Mouse (Mus musculus): ENCODE data around the gene Lmf1. TPM values are rescaled to one million over a fixed set of nuclear protein-coding genes. Genes with fewer than 3 reads are reported as not detected.
A peak's percentile ranks its signal among the peaks of the same experiment; 100 is the strongest.

The Lmf1 gene
- polyA plus RNA-seq, 1 experiment from 2014 or later, result 16.3 TPM

DNA sequence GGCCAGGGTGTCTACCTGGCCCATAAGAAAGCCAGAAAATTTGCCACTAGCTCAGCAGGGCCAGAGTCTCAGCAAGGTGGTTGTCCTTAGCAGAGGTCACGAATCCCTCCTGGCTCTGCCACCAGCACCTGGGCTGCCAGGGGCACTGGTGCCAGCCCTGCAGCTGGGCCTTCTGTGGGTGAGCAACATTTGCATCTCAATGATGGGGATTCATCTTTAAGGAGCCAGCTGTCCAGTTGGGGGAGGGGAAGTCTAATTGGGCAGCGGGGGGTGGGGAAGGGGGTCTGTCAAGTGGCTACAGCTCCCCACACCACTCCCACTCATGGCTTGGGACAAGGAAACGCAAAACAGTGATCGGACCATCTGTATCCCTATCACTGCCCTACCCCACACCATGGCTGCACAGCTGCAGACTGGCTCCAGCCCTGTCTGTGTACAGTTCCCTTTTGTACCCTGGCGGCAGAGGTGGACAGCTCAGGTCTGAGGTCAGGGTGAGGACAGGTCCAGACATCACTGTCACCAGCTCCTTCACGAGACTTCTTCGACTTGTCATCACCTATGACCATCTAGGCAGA is 89.7 kb downstream of the Lmf1 start:
- TF ChIP-seq EP300 (optimal IDR thresholded peaks at IDR 0.05) (no peak), CTCF (IDR thresholded peaks at IDR 0.05; ENCODE audit: low read depth) (no peak)
- Histone ChIP-seq H3K9me3 (ENCODE audit: control insufficient read depth, low read length) (no peaks in the 10 kb centered on the region), H3K27me3 (ENCODE audit: control insufficient read depth, insufficient read depth, low read length) (no peaks in the 10 kb centered on the region), H3K4me1 (replicated peaks; ENCODE audit: control insufficient read depth, insufficient read depth) (no peaks in the 10 kb centered on the region), H3K4me3 (ENCODE audit: low read depth, low read length) (no peak overlapping the region), H3K9ac (ENCODE audit: low read length) (no peak overlapping the region), H3K4me2 (replicated peaks; ENCODE audit: low read depth) (no peak overlapping the region), H3K36me3 (ENCODE audit: control insufficient read depth, insufficient read depth, low read length) (no peaks in the 10 kb centered on the region), H3K27ac (replicated peaks) (no peak overlapping the region)
- DNase-seq (ENCODE audit: low spot score) (no peak), ATAC-seq (ENCODE audit: low FRiP score, low TSS enrichment) (no peak)
- WGBS, result 74% methylated on average over 7 of the region's 7 CpGs

DNA sequence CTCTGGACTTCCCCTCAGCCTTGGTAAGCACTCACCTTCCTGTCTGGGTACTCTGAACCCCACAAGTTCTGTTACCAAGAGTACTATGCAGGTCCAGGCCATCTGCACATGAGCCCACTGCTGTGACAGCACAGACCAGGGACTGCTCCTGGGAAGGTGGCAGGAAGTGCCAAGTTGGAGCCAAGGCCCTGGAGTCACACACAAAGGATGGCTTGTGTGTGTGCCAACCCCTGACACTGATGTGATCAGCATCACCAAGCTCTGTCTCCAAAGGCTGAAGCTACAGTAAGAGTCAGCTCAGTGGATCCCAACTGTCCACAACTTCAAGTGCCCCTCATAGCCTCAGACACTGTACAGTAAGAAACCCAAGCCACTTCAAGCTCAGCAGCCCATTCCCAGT is 94.1 kb downstream of the Lmf1 start:
- TF ChIP-seq EP300 (optimal IDR thresholded peaks at IDR 0.05) (no peak), CTCF (IDR thresholded peaks at IDR 0.05; ENCODE audit: low read depth) (no peak)
- H3K4me2 ChIP-seq (replicated peaks; ENCODE audit: low read depth), result no peak overlapping the region
- no peaks in the 10 kb centered on the region for H3K27me3 ChIP-seq (ENCODE audit: control insufficient read depth, insufficient read depth, low read length)
- ATAC-seq (ENCODE audit: low FRiP score, low TSS enrichment) (no peak), DNase-seq (ENCODE audit: low spot score) (no peak)
- no peak overlapping the region for H3K4me3 ChIP-seq (ENCODE audit: low read depth, low read length)
- no peak overlapping the region for H3K9ac ChIP-seq (ENCODE audit: low read length)
- H3K9me3 ChIP-seq (ENCODE audit: control insufficient read depth, low read length), result no peaks in the 10 kb centered on the region
- H3K27ac ChIP-seq (replicated peaks), result no peak overlapping the region
- no peaks in the 10 kb centered on the region for H3K36me3 ChIP-seq (ENCODE audit: control insufficient read depth, insufficient read depth, low read length)
- no peaks in the 10 kb centered on the region for H3K4me1 ChIP-seq (replicated peaks; ENCODE audit: control insufficient read depth, insufficient read depth)

DNA sequence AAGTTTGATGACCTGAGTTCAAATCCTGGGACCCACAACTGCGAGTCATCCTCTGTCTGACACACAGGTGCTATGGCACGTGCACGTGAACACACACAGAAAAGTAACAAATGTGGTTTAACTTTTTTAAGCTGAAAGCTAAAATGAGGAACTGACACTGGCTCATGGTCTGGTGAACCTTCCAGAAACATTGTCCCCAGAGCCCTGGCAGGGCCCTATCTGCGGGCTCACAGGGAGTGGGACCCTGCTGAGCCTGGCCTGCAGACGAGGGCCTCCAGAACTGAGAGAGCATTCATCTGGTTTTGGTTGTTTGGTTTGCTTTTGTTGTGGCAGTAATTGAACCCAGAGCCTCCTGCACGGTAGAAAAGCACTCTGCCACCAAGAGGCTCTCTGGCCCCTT is 99.1 kb downstream of the Lmf1 start:
- no peaks in the 10 kb centered on the region for H3K9me3 ChIP-seq (ENCODE audit: control insufficient read depth, low read length)
- WGBS, result 70% methylated on average over 6 of the region's 6 CpGs
- no peak overlapping the region for H3K4me3 ChIP-seq (ENCODE audit: low read depth, low read length)
- no peaks in the 10 kb centered on the region for H3K4me1 ChIP-seq (replicated peaks; ENCODE audit: control insufficient read depth, insufficient read depth)
- DNase-seq (ENCODE audit: low spot score), result no peak
- H3K36me3 ChIP-seq (ENCODE audit: control insufficient read depth, insufficient read depth, low read length), result no peaks in the 10 kb centered on the region
- TF ChIP-seq EP300 (optimal IDR thresholded peaks at IDR 0.05), result no peak
- no peak for TF ChIP-seq CTCF (IDR thresholded peaks at IDR 0.05; ENCODE audit: low read depth)
- H3K4me2 ChIP-seq (replicated peaks; ENCODE audit: low read depth), result no peak overlapping the region
- no peak overlapping the region for H3K27ac ChIP-seq (replicated peaks)
- ATAC-seq (ENCODE audit: low FRiP score, low TSS enrichment), result no peak
- no peaks in the 10 kb centered on the region for H3K27me3 ChIP-seq (ENCODE audit: control insufficient read depth, insufficient read depth, low read length)
- no peak overlapping the region for H3K9ac ChIP-seq (ENCODE audit: low read length)

- no peak for ATAC-seq (ENCODE audit: low FRiP score, low TSS enrichment)
- 22% methylated on average over 5 of the region's 5 CpGs for WGBS
These were observed 100.9 kb downstream of the Lmf1 start for GRCm38 (mm10) chr17:25679818-25680217.

DNA sequence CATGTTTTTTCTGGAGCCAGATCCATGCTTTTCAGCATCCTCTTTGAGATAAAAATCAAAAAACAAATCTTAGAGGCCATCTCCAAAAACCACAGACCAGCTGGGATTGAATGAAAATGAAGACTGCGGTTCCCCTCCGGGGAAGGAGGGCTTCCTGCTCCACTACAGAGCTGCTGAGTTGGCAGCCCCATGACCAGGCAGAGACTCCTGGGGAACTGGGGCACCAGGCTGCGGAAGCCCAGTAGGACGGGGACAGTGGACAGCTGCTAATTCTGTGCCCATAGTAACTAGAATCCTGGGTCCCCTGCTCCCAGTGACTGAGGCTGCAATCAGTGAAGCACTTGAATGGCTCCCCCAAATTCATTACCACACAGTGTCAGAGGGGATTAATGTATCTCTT is 102.8 kb downstream of the Lmf1 start:
- Histone ChIP-seq H3K4me3 (ENCODE audit: low read depth, low read length) (no peak overlapping the region), H3K27me3 (ENCODE audit: control insufficient read depth, insufficient read depth, low read length) (no peaks in the 10 kb centered on the region), H3K36me3 (ENCODE audit: control insufficient read depth, insufficient read depth, low read length) (no peaks in the 10 kb centered on the region), H3K4me1 (replicated peaks; ENCODE audit: control insufficient read depth, insufficient read depth) (no peaks in the 10 kb centered on the region), H3K9me3 (ENCODE audit: control insufficient read depth, low read length) (no peaks in the 10 kb centered on the region), H3K4me2 (replicated peaks; ENCODE audit: low read depth) (no peak overlapping the region), H3K9ac (ENCODE audit: low read length) (no peak overlapping the region), H3K27ac (replicated peaks) (no peak overlapping the region)
- TF ChIP-seq CTCF (IDR thresholded peaks at IDR 0.05; ENCODE audit: low read depth) (no peak), EP300 (optimal IDR thresholded peaks at IDR 0.05) (no peak)
- no peak for ATAC-seq (ENCODE audit: low FRiP score, low TSS enrichment)
- 74% methylated on average over 4 of the region's 4 CpGs for WGBS
- DNase-seq (ENCODE audit: low spot score), result no peak

More at GRCm38 (mm10) chr17:25679818-25680217, 100.9 kb downstream of the Lmf1 start:
- Histone ChIP-seq H3K9me3 (ENCODE audit: control insufficient read depth, low read length) (no peaks in the 10 kb centered on the region), H3K9ac (ENCODE audit: low read length) (no peak overlapping the region), H3K4me3 (ENCODE audit: low read depth, low read length) (no peak overlapping the region), H3K27ac (replicated peaks) (no peak overlapping the region), H3K36me3 (ENCODE audit: control insufficient read depth, insufficient read depth, low read length) (no peaks in the 10 kb centered on the region), H3K4me2 (replicated peaks; ENCODE audit: low read depth) (no peak overlapping the region), H3K27me3 (ENCODE audit: control insufficient read depth, insufficient read depth, low read length) (no peaks in the 10 kb centered on the region), H3K4me1 (replicated peaks; ENCODE audit: control insufficient read depth, insufficient read depth) (no peaks in the 10 kb centered on the region)
- TF ChIP-seq CTCF (IDR thresholded peaks at IDR 0.05; ENCODE audit: low read depth), result no peak
- TF ChIP-seq EP300 (optimal IDR thresholded peaks at IDR 0.05), result no peak
- DNase-seq (ENCODE audit: low spot score), result no peak

DNA sequence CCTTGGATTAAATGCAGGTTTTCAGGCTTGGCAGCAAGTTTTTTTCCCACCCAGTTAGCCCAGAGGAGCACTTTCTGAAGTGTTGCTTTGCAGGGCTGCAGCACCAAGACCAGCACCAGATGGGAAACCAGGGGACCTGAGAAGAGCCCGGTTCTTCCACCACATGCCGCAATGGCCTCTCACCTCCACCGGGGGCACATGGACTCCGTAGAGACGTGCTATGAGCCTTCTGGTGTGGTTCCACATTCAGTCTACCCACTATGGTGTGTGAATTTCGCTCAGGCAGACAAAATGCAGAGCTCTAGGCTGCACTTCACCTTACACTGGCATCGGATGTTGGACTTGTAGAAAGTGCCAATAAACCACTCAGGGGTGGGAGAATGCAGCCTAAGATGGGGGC is 107.4 kb downstream of the Lmf1 start:
- peak; percentile 58 for TF ChIP-seq CTCF (IDR thresholded peaks at IDR 0.05; ENCODE audit: low read depth)
- TF ChIP-seq EP300 (optimal IDR thresholded peaks at IDR 0.05), result no peak
- WGBS, result 47% methylated on average over 7 of the region's 7 CpGs
- H3K9me3 ChIP-seq (ENCODE audit: control insufficient read depth, low read length), result no peaks in the 10 kb centered on the region
- DNase-seq (ENCODE audit: low spot score) (no peak), ATAC-seq (ENCODE audit: low FRiP score, low TSS enrichment) (no peak)
- no peak overlapping the region for H3K4me3 ChIP-seq (ENCODE audit: low read depth, low read length)
- H3K4me1 ChIP-seq (replicated peaks; ENCODE audit: control insufficient read depth, insufficient read depth), result no peaks in the 10 kb centered on the region
- H3K36me3 ChIP-seq (ENCODE audit: control insufficient read depth, insufficient read depth, low read length), result no peaks in the 10 kb centered on the region
- H3K27me3 ChIP-seq (ENCODE audit: control insufficient read depth, insufficient read depth, low read length), result no peaks in the 10 kb centered on the region
- H3K9ac ChIP-seq (ENCODE audit: low read length), result no peak overlapping the region
- no peak overlapping the region for H3K4me2 ChIP-seq (replicated peaks; ENCODE audit: low read depth)
- no peak overlapping the region for H3K27ac ChIP-seq (replicated peaks)

Measured in stomach, postnatal 0 days (tissue).